Mouse (Mus musculus) lung, postnatal 0 days (tissue): Measurements from ENCODE around the gene Wdr54.

Source experiments
- CTCF ChIP-seq: IDR thresholded peaks from 2 replicates; pipeline ENCODE4 v1.5.1; 2016; ENCODE audit warnings: antibody characterized with exemption, mild to moderate bottlenecking
- EP300 ChIP-seq: IDR thresholded peaks from 2 replicates; pipeline ENCODE4 v1.6.1; 2016; ENCODE audit warnings: antibody characterized with exemption, mild to moderate bottlenecking, control low read depth

DNA sequence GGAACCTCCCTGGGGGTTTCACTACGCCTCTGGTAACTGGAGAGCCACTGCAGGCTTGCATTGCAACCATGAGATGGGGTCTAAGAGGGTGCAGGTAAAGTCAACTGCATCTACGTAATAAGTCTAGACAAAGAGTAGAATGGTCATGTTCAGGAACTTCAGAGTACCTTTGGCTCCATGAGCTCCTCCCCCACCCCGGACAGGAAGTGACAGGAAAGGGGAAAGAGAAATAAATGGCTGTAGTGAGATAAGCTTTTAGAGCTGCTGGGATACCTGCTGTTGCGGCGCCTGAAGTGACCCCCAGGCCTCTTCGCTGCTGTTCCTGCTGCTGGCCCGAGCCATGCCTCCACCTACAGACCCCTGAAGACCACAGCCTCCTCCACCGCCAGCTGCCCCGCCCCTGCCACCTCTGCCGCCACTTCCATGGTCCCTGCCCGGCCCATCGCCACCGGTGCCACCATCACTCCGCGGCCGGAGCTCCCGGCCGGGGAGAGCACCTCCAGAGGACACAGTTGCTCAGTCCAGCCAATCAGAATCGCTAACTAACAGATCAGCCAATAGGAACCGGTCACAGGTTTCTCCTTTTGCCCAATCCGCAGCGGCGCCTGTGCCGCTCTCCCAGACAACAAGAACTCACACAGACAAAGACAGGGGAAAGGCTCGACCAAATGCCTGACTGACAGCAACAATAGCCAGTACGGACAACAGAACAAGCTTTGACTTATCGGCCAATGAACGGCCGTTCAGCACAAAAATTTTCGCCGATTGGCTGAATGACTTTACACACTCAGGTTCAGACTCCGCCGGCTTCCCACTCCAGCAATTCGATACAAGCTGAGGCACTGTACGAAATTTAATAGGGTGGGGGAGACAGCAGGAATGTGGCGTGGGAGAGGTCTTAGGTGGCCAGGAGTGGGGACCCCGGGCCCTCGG lies 35.0 kb downstream of the Wdr54 start, which contains the start of gene Wbp1:
- TF ChIP-seq EP300 (peak; percentile 48; the same call in 1 of the 2 replicates), CTCF (peak; percentile 13; the same call in 1 of the 2 replicates)
